Mouse (Mus musculus): Measurements from ENCODE around the gene Nup133. TPM values are rescaled to one million over a fixed set of nuclear protein-coding genes. Genes with fewer than 3 reads are reported as not detected.

Gene Nup133
- total RNA-seq, 2 experiments from 2014 or later, result 40.0 to 69.3 TPM

DNA sequence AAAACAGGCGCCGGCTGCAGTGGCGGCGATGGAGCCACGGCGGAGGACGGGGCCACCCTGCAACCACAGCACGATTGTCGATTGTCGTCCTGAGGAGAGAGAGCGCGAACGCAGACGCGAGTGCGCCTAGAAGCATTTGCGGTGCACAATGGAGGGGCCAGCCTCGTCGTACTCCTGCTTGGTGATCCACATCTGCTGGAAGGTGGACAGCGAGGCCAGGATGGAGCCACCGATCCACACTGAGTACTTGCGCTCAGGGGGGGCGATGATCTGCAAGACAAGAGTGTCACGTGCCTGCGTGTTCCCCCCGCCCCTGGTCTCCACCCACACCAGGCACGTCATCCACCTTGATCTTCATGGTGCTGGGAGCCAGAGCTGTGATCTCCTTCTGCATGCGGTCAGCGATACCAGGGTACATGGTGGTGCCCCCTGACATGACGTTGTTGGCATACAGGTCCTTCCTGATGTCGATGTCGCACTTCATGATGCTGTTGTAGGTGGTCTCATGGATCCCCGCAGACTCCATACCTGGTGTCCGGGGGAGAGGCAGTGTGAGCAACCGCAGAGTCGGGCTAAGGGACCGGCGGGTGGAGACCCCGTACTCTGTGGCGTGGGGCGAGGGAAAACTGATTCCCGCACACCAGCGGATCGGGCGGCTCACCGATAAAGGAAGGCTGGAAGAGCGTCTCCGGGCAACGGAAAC, 57.0 kb downstream of the Nup133 start:
- no peak for ATAC-seq (replicated peaks; ENCODE audit: low FRiP score, poor library complexity, severe bottlenecking)

DNA sequence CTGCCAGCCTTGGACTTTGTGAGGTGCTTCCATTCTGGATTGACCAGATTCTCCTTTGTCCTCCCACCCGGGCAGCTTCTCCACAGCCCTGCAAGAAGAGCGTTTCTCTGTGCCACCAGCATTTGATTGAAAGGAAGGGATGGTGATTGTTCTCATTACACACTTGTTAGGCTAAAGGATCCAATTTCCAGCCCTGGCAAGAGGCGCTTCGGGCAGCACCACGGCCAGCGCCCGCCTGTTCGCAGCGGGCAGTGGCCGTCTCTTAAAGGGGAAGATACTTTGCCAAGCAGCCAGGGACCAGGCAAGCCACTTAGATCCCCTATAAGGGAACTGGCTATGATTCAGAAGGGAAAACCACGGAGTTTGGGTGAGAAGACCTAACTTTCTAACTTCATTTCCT, 57.8 kb downstream of the Nup133 start:
- ATAC-seq (replicated peaks; ENCODE audit: low FRiP score, poor library complexity, severe bottlenecking), result no peak

DNA sequence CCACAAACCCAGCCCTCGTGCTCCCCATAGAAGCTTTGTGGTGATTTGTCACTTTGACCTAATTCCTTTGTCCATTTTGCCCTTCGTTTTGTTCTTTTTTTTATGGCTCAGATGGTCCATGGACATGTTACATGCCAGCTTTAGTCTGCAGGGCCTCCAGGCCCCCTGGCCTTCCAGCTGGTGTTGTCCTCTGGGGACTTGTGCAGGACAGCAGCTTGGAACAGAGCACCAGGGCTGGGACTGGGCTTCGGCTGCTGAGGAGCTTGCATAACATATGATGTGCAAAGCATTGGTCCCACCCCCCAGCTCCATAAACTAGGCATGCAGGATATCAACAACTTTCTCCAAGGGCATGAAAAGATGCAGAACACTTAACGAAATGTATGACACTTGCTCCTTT, 59.3 kb downstream of the Nup133 start:
- ATAC-seq (replicated peaks; ENCODE audit: low FRiP score, poor library complexity, severe bottlenecking), result no peak

DNA sequence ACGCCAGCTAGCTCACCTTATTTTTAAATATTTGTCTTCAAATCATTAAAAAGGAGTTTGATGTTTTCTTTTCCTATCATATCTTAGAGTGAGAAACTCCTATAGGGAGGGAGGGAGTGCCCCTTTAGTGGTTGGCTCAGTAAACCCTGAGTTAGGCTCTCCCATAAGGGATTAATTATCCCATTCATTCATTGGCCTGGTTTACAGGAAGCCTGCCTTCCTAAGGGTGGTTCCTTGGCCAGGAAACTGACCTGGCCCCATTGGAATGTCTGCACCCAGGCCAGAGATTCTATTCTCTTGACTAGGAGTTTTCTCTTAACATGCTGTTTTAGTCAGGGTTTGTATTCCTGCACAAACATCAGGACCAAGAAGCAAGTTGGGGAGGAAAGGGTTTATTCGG, 61.1 kb downstream of the Nup133 start:
- no peak for ATAC-seq (replicated peaks; ENCODE audit: low FRiP score, poor library complexity, severe bottlenecking)

DNA sequence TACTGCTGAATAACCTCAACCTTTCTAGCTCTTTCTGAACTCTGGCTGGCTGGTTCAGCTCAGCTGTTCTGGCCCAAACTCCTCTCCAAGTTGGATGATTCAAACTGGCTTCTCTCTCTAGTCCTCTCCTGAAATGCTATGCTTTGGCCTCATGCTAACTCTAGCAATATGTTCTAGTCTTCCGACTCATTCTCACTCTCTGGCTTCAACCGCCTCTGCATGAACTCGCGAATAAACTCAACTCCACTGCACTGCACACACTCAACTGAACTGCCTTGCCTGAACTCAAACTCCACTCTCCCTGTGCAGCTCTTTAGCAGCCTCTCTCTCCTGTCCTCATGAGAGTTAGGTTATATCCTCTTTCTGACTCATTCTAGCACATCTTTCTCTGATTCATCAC, 61.9 kb downstream of the Nup133 start:
- ATAC-seq (replicated peaks; ENCODE audit: low FRiP score, poor library complexity, severe bottlenecking), result no peak

DNA sequence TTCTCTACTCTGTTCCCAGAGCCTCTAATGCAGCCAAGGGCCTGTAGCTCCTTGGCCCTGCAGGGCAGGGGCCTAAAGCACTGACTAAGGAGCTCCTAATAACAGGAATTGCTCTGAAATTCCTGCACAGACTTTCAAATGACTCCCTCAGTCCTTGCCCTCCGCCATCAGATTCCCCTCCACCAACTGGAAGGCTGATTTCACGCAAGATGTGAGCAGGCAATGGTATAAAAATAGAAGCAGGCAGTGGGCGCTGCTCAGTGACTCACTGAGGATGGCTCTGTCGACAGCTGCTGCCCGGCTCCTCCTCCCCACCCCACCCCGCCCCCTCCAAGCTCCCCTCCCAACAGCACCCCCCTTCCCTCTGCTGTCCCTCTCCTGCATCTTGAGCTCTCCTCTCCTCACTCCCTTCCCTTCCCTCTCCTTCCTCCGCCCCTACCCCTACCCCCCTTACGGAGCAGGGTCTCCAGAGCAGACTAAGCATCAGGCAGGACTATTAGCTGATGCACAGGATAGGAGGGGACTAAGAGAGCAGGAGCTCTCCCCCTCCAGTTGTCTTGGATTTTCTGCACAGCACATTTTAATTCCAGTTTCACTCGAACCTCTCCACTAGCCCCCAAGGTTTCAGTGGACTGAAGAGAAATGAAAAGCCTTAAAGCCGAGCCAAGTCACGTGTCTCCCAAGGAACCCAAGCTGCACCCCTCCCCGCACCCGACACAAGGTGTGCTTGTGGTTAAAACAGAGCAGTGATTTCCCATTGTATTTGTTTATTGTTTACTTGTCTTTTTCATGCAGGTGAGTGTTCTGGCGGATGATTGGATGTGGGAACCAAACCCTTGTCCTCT, 64.1 kb downstream of the Nup133 start:
- no peak for ATAC-seq (replicated peaks; ENCODE audit: low FRiP score, poor library complexity, severe bottlenecking)

DNA sequence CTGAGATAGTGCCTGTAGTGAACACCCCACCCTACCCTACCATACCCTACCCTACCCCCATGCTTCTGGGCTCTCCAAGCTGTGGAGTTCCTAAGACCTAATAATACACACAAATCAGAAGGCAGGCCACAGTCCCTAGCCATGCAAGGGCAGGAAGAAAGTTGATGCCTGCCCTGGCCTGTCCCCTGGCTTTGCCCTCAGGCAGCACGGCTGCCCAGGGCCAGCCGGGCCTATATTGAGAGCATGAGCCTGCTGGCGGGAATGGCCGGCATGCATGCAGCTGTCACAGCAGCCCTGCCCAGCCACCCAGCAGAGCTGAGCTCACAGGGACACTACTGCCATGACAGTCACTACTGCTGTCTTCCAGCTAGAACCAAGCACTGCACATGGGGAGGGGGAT, 66.0 kb downstream of the Nup133 start:
- ATAC-seq (replicated peaks; ENCODE audit: low FRiP score, poor library complexity, severe bottlenecking), result no peak

DNA sequence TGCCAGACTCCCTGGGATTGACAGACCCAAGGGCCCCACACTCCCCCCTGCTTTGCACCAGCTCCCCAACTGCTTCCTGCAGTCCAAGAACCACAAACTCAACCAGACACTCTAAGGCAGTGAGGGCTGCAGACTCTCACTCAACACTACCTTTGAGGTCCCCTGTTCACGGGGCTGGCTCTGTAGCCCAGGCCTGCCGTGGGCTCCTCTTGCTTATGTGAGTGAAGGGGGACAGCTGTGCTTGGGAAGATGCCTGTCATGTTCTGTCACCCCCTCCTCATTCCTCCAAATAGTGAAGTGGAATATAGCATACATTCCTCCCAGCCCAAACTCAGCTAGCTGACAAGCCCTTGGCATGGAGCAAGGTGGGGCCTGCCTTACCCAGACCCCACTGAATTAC, 66.7 kb downstream of the Nup133 start:
- ATAC-seq (replicated peaks; ENCODE audit: low FRiP score, poor library complexity, severe bottlenecking), result no peak

DNA sequence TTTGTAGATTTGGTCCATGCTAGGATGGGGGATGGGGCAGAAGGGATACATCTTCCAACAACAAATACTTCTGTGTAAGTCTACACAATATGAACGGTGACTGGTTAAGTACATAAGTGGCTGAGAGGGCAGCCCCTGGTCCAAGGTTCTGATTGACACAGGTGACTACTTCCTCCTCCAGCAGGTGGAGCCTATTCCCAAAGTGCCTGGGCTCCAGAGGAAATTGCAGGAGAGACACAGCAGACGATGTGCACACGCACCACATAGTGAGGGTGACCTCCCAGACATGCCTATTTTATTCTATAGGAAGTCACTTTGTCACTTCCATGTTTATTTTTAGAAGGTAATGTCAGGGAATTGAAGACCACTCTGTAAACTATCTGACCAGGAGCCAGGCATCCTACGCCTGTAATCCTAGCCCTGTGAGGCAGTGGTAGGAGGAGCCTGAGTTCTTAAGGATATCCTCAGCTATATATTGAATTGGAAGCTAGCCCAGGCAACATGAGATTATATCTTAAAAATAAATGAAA, 68.2 kb downstream of the Nup133 start:
- no peak for ATAC-seq (replicated peaks; ENCODE audit: low FRiP score, poor library complexity, severe bottlenecking)

DNA sequence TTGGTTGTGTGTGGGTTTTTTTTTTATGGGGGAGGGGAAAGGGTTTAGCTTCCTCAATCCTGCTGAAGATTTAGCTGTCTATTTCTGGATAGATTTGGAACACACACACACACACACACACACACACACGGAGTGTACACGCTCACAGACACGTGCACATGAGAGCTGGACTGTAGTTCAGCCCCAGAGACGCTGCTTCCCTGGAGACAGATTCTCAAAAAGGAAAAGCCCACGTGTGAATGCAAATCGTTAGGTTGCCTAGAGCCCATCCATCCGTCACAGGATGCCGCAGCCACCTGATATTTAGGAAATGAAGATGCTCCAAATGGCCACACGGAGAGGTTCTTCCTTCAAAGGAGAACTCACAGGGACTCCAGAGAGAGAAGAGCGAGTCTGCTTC, 68.8 kb downstream of the Nup133 start:
- ATAC-seq (replicated peaks; ENCODE audit: low FRiP score, poor library complexity, severe bottlenecking), result no peak

DNA sequence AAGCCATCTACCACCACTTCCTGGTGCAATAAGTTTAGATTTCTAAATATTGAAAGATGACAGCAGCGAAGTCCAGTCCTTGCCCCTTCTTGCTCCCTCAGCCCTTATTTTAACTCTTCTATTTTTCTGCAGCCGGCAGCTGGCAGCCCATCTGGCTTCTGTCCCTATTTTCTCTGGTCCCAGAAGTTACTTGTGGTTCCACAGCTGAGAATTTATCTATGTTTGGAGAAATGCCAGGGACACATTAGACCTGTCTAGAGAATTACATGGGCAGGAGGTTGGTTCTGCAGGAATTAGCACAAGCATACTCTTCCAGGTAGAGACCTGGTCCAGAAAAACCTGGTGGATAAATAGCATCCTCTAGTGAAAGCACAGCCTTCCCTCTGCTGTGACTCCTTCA, 71.2 kb downstream of the Nup133 start:
- no peak for ATAC-seq (replicated peaks; ENCODE audit: low FRiP score, poor library complexity, severe bottlenecking)

DNA sequence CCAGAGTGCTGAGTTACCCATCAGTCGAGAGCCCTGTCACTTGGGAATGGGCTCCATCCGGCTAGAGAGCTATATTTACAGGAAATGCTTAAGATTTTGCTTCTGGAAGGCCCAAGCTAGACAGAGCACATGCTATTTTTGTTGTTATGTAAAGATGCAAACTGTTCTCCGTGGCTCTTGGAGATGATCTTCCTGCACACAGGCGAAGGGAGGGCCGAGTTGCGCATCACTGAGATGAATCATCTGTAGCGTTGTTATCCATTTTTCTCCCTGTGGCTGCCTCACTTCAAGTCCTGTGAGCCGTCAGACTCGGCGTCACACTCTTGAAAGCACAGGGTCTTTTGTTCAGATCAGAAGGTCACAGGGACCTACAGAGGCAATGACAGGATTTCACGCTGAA, 74.7 kb downstream of the Nup133 start:
- ATAC-seq (replicated peaks; ENCODE audit: low FRiP score, poor library complexity, severe bottlenecking), result no peak

DNA sequence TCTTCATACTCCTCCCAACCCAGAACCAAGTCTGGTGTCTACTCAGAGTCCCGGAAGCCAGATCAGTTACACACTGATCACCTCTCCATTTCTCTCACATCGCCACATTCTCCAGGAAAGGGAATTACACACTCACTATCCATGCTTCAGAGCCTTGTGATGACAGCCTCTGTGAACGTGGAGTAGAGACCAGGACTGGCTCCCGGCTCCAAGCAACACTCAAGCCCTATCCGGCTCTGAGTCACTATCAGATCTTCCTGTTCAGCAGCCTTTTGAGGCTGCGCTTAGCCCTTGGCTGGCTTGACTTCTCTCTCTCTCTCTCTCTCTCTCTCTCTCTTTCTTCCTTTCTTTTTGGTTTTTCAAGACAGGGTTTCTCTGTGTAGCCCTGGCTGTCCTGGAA, 75.7 kb downstream of the Nup133 start:
- ATAC-seq (replicated peaks; ENCODE audit: low FRiP score, poor library complexity, severe bottlenecking), result no peak

DNA sequence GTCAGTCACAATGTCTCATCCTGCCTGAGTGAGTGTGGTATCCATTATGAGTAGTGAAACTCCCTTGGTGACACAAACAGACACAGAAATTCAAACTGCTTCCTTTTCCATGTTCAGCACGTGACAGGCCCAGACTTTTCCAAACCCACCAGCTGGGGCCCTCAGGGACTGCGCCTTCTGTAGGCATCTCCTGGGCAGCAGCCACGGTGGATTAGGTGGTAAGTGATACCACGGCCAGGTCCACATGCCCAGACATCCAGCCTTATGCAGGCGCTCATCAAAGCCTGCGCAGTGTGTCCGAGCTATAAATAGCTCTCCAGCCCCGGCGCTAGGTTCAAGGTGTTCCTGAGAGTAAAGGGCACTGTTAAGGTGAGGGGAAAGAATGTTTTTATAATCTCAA, 77.0 kb downstream of the Nup133 start:
- ATAC-seq (replicated peaks; ENCODE audit: low FRiP score, poor library complexity, severe bottlenecking), result no peak

DNA sequence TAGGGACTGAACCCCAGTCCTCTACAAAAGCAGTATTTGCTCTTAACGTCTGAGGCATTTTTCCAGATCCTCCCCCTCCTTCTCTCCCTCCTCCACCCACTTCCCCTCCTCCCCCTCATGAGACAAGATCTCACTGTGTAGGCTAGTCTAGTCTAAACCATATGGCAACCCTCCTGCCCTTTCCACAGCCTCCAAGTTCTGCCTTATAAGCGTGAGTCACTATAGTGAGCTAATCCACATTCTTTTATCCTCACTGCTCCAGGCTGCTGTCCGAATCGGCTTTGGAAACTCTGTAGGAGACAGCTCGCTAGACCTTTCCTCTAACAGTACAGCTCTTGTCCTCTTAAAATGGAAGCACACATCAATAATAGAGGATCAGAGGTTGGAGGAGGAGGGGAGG, 82.1 kb downstream of the Nup133 start:
- no peak for ATAC-seq (replicated peaks; ENCODE audit: low FRiP score, poor library complexity, severe bottlenecking)

DNA sequence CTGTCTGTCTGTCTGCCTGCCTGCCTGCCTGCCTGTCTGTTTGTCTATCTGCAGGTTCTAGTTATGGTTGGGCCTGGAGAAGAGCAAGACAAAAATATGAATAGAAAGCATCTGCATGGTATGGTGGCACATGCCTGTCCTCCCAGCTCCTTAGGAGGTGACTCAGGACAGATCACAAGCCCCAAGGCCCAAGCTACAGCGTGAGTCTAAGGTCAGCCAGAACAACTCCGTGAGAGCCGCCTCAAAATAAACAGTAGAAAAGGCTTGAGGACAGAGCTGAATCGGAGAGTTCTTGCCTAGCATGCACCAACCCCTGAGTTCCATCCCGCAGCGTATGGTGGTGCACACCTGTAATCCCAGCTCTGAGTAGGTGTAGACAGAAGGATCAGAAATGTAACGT, 83.3 kb downstream of the Nup133 start:
- ATAC-seq (replicated peaks; ENCODE audit: low FRiP score, poor library complexity, severe bottlenecking), result peak; percentile 44; the same call in 1 of the 2 replicates

DNA sequence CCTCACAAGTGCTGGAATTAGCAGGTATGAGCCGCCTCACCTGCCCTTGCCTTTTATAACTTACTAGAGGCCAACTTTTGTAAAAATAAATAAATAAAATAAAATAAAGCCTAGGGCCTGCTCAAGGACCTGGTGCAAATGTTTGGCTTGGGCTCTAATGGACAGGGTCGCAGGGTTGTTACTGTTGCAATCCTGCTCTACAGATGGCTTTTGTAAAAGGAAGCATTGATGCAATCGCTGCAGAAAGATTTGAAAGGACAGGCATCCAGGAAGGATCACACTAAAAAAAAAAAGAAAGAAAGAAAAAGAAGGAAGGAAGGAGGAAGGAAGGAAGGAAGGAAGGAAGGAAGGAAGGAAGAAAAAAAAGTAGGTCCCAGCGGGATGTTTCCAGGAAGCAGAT, 88.7 kb downstream of the Nup133 start:
- ATAC-seq (replicated peaks; ENCODE audit: low FRiP score, poor library complexity, severe bottlenecking), result no peak

DNA sequence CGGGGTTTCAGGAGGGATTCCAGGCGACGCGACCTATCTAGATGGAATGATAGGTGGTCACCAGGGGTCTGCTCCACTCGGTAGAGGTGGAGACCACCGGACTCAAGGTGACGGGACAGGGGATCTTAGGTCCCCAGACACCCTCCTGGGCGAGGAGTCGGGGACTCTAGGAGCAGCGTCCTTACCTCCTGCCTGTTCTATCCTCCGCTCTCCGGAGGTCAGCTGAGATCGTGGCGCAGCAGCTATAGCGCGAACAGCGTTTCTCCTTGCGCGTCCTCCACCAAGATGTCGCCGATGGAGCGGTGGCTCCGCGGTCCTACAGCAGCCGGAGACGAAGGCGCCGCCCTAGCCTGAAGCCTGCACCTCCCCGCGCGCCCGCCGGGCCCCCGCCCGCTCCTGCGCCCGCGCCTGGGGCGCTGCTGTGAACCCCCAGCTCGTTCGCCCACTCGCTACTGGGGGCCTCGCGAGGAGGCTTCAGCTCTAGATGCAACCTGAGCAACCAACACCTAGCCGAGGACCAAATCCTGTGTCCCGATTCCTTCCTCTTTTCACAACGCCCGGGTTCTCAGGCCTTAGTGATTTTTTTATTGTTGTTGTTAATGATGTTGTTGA, 89.3 kb downstream of the Nup133 start, which contains the start of gene Ccsap:
Ccsap (minus strand) TSS at position 562 of the 612 bp plus-strand sequence.
- peak; percentile 68 for ATAC-seq (replicated peaks; ENCODE audit: low FRiP score, poor library complexity, severe bottlenecking)

DNA sequence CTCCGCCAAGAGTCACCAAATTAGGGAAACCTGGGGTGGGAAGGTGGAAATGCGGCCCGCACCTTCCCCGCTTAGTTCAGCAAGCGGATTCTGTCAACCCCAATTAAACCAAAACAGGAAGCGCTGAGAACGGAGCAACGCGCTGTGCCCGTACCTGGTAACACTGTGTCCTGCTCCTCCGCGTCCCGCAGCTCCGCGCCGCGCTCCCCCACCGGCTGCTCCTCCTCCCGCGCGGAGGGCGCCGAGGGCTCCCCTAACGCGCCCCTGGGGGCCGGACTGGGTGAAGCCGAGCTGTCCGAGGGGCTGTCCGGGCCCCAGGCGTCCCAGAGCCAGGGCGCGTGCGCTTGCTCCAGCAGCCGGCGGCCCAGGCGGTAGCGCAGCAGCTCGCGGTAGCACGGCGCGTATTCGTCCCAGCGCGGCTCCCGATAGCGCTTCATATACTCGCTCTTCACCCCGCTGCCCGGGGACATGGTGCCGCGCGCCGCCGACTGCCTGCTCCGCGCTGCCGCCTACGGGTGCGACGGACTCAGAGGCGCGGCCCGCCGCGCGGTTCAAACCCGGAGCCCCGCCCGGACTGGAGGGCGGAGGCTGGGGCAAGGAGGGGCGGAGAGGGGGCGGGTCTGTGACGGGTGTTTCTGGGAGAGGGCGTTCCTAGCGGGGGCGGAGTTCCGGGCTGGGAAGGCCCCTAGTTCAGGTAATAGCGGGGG, 90.0 kb downstream of the Nup133 start:
- peak; percentile 95 for ATAC-seq (replicated peaks; ENCODE audit: low FRiP score, poor library complexity, severe bottlenecking)

DNA sequence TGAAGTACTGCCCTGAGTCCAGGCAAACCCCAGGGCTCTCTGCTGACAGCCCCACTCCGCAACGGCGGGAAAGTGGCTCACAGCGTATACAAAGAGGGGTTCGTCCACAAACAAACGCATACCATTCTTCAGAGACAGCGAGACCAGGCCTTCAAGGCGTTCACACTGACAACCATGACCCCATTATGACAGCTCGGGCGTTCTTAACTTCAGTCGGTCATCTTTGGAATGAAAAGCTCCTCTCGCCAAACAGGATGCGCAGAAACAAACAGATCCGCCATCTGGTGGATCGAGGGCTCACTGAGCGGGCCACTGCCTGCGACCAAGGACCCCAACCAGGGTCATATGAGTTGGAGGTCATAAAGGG, 90.5 kb downstream of the Nup133 start:
- ATAC-seq (replicated peaks; ENCODE audit: low FRiP score, poor library complexity, severe bottlenecking), result peak; percentile 30; the same call in 1 of the 2 replicates
